Comparison of ENCODE assay signal across 14 mouse cellular contexts in the genomic region with DNA sequence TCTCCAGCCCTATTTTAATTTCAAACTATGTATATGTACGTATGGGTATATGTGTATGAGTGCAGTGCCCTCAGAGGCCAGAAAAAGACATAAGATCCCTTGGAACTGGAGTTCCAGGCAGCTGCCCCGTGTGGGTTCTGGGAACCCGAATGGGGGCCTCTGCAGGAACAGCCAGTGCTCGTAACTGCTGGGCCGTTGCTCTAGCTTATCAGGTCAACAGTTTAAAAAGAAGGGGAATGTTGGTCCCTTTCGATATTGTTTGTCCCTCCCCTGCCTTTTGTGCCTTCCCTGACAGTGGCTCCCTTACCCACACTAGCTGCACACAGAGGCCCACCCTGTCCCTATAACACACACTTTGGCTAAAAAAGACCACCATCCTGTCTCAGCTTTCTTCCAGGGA. TPM values are rescaled to one million over a fixed set of nuclear protein-coding genes. Genes with fewer than 3 reads are reported as not detected.
DNase-seq lines count a peak whose midpoint lies in the region; ATAC-seq lines count a peak whose summit lies in the region.
"Had no signal": no experiment of that assay in that cellular context is flagged by ENCODE, and none has a peak within 500 bp of the region (broad histone marks: within the 10 kb centered on the region; RNA-seq: fewer than 3 reads in every experiment).

No protein-coding gene starts in this region.

- no peak for DNase-seq in forebrain, embryonic 10.5 days (ENCODE audit: extremely low spot score, low spot score)
- no peak for DNase-seq in lung, adult 18-20 months
- peak; percentile 53 for DNase-seq in liver
- DNase-seq in gastrocnemius, postnatal 4 days (ENCODE audit: low spot score in 2 of 2), result no peak
- DNase-seq: cerebellum, adult 8-10 months; gastrocnemius, postnatal 10 days; lung, postnatal 4 days had no signal

- no peak overlapping the region for H3K4me2 ChIP-seq in forebrain, embryonic 12.5 days
- H3K4me2 ChIP-seq in lung, embryonic 16.5 days (ENCODE audit: low read depth, low read length), result no peak overlapping the region
- no peak overlapping the region for H3K4me2 ChIP-seq in stomach, embryonic 15.5 days
- H3K4me2 ChIP-seq: heart, embryonic 11.5 days had no signal

- 80% methylated on average over 6 of the region's 6 CpGs for WGBS in forebrain, embryonic 10.5 days
- 77% methylated on average over 6 of the region's 6 CpGs for WGBS in forebrain, embryonic 12.5 days
- 37% methylated on average over 6 of the region's 6 CpGs for WGBS in lung, embryonic 16.5 days
- WGBS in stomach, embryonic 15.5 days, result 55% methylated on average over 6 of the region's 6 CpGs

- ATAC-seq in forebrain, embryonic 12.5 days (ENCODE audit: low FRiP score), result no peak
- ATAC-seq in lung, embryonic 16.5 days (ENCODE audit: low read depth), result no peak
- ATAC-seq in stomach, embryonic 15.5 days (ENCODE audit: insufficient read depth, low FRiP score, low read depth), result no peak
- ATAC-seq in frontal cortex, adult (ENCODE audit: low TSS enrichment), result no peak
- ATAC-seq: hindbrain, embryonic 16.5 days; midbrain, embryonic 16.5 days had no signal

- H3K4me3 ChIP-seq in forebrain, embryonic 10.5 days, result no peak overlapping the region
- no peak overlapping the region for H3K4me3 ChIP-seq in forebrain, embryonic 12.5 days (replicated peaks)
- H3K4me3 ChIP-seq in lung, embryonic 16.5 days (ENCODE audit: low read length), result no peak overlapping the region
- H3K4me3 ChIP-seq in stomach, embryonic 15.5 days (replicated peaks), result no peak overlapping the region

- peaks cover 47% of the 10 kb centered on the region for H3K4me1 ChIP-seq in forebrain, embryonic 10.5 days
- peaks cover 32% of the 10 kb centered on the region for H3K4me1 ChIP-seq in forebrain, embryonic 12.5 days
- peaks cover 56% of the 10 kb centered on the region for H3K4me1 ChIP-seq in lung, embryonic 16.5 days (replicated peaks; ENCODE audit: control insufficient read depth, insufficient read depth, low read length)
- peaks cover 39% of the 10 kb centered on the region for H3K4me1 ChIP-seq in stomach, embryonic 15.5 days

- no peak overlapping the region for H3K9ac ChIP-seq in forebrain, embryonic 12.5 days
- H3K9ac ChIP-seq in lung, embryonic 16.5 days (ENCODE audit: low read length), result peak overlapping the region; percentile 18; the same call in 1 of the 2 replicates
- H3K9ac ChIP-seq in stomach, embryonic 15.5 days, result no peak overlapping the region

- H3K36me3 ChIP-seq in forebrain, embryonic 10.5 days (replicated peaks), result 0 out of 2 replicates have a peak, but pooled peaks cover 2% of the 10 kb centered on the region
- H3K36me3 ChIP-seq in forebrain, embryonic 12.5 days (replicated peaks), result no peaks in the 10 kb centered on the region
- H3K36me3 ChIP-seq in lung, embryonic 16.5 days (ENCODE audit: control insufficient read depth, insufficient read depth, low read length), result no peaks in the 10 kb centered on the region
- H3K36me3 ChIP-seq in stomach, embryonic 15.5 days, result no peaks in the 10 kb centered on the region

- peak overlapping the region; percentile 53; the same call in 1 of the 2 replicates for H3K27ac ChIP-seq in forebrain, embryonic 10.5 days
- H3K27ac ChIP-seq in forebrain, embryonic 12.5 days, result no peak overlapping the region
- peak overlapping the region; percentile 1; the same call in 1 of the 2 replicates for H3K27ac ChIP-seq in lung, embryonic 16.5 days (ENCODE audit: low read length)
- H3K27ac ChIP-seq in stomach, embryonic 15.5 days, result peak overlapping the region; percentile 59; the same call in 1 of the 2 replicates

- no peaks in the 10 kb centered on the region for H3K27me3 ChIP-seq in forebrain, embryonic 10.5 days (ENCODE audit: poor library complexity, severe bottlenecking)
- H3K27me3 ChIP-seq in forebrain, embryonic 12.5 days, result no peaks in the 10 kb centered on the region
- no peaks in the 10 kb centered on the region for H3K27me3 ChIP-seq in lung, embryonic 16.5 days (ENCODE audit: control insufficient read depth, insufficient read depth, low read depth, low read length)
- no peaks in the 10 kb centered on the region for H3K27me3 ChIP-seq in stomach, embryonic 15.5 days (replicated peaks)

- H3K9me3 ChIP-seq in forebrain, embryonic 10.5 days, result no peaks in the 10 kb centered on the region
- no peaks in the 10 kb centered on the region for H3K9me3 ChIP-seq in forebrain, embryonic 12.5 days
- no peaks in the 10 kb centered on the region for H3K9me3 ChIP-seq in lung, embryonic 16.5 days (ENCODE audit: control insufficient read depth, low read length)
- H3K9me3 ChIP-seq in stomach, embryonic 15.5 days, result no peaks in the 10 kb centered on the region

RNA-seq across cellular contexts. Expression of gene Hpcal1, which starts 34.9 kb away (rescaled TPM):
- polyA plus RNA-seq in forebrain, embryonic 10.5 days (2016; fragmentation: Nextera tagmentation; extraction: Ambion mirVana), result 36.7 and 36.8 TPM in 2 replicates
- polyA plus RNA-seq in forebrain, embryonic 12.5 days (2016; fragmentation: Nextera tagmentation; extraction: Ambion mirVana), result 36.6 and 41.3 TPM in 2 replicates
- polyA plus RNA-seq in lung, embryonic 16.5 days (2015; fragmentation: Nextera tagmentation; extraction: Ambion mirVana), result 94.5 and 102 TPM in 2 replicates
- 61.0 and 62.7 TPM in 2 replicates for polyA plus RNA-seq in stomach, embryonic 15.5 days (2015; fragmentation: Nextera tagmentation; extraction: Ambion mirVana)
- 10 to 100 TPM; 21.7 to 23.0 TPM for total RNA-seq in gastrocnemius, postnatal 4 days (2021)
